In the genomic region with DNA sequence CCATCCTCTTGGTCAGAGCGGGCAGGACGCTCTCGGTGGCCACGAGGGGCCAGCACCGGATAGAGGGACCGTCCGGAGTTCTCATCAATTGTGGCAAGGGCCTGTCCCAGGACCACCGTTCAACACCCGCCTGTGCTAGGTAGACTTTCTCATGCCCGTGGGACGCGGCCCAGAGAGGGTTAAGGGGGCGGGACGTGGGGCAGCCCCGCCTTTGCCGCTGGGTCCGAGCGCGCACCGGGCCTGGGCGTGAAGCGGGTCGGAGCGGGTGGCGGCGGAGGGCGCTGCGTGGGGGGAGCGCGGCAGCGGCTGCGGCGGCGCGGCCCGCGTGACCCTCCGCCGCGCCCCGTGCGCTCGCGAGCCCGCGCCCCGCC, we compare ENCODE assay signal across 7 mouse cellular contexts. TPM values are rescaled to one million over a fixed set of nuclear protein-coding genes. Genes with fewer than 3 reads are reported as not detected.
DNase-seq lines count a peak whose midpoint lies in the region; ATAC-seq and TF ChIP-seq lines count a peak whose summit lies in the region.

A gene (plus strand): TSS at position 232 of the 371 bp plus-strand sequence.

- H3K4me1 ChIP-seq in intestine, postnatal 0 days (replicated peaks; ENCODE audit: control insufficient read depth, insufficient read depth, low read length) = no peaks in the 10 kb centered on the region
- H3K4me1 ChIP-seq in limb, embryonic 11.5 days (ENCODE audit: control insufficient read depth, insufficient read depth, low read length) = peaks cover 5% of the 10 kb centered on the region; the same call in 1 of the 2 replicates
- 0 out of 2 replicates have a peak, but pooled peaks cover 4% of the 10 kb centered on the region for H3K4me1 ChIP-seq in midbrain, embryonic 11.5 days (ENCODE audit: control insufficient read depth, insufficient read depth, low read length)
- 0 out of 2 replicates have a peak, but pooled peaks cover 6% of the 10 kb centered on the region for H3K4me1 ChIP-seq in stomach, embryonic 14.5 days (ENCODE audit: control insufficient read depth, insufficient read depth, low read length)

- H3K9ac ChIP-seq in intestine, postnatal 0 days (ENCODE audit: low read depth, low read length) = peak within 1 kb of the TSS; percentile 65
- peak within 1 kb of the TSS; percentile 68 for H3K9ac ChIP-seq in limb, embryonic 11.5 days (ENCODE audit: low read length)
- peak within 1 kb of the TSS; percentile 74 for H3K9ac ChIP-seq in midbrain, embryonic 11.5 days (ENCODE audit: low read length)
- peak within 1 kb of the TSS; percentile 47 for H3K9ac ChIP-seq in stomach, embryonic 14.5 days (replicated peaks; ENCODE audit: low read depth, low read length)

- intact Hi-C loops in gastrocnemius, postnatal 36 days (cut with DNase I) = no loop called here

- peak; percentile 49 for ATAC-seq in intestine, postnatal 0 days
- peak; percentile 77; the same call in 1 of the 2 replicates for ATAC-seq in limb, embryonic 11.5 days (ENCODE audit: insufficient number of reproducible peaks, low FRiP score, low TSS enrichment, low read depth)
- ATAC-seq in midbrain, embryonic 11.5 days (ENCODE audit: low FRiP score) = peak; percentile 78
- ATAC-seq in stomach, embryonic 14.5 days (ENCODE audit: insufficient number of reproducible peaks, insufficient read depth, low FRiP score, low read depth) = peak; percentile 80

- no peaks in the 10 kb centered on the region for H3K27me3 ChIP-seq in intestine, postnatal 0 days (replicated peaks; ENCODE audit: control insufficient read depth, insufficient read depth, low read length)
- H3K27me3 ChIP-seq in limb, embryonic 11.5 days (ENCODE audit: control insufficient read depth, insufficient read depth, low read length) = peaks cover 7% of the 10 kb centered on the region; the same call in 1 of the 2 replicates
- H3K27me3 ChIP-seq in midbrain, embryonic 11.5 days (ENCODE audit: control insufficient read depth, insufficient read depth, low read length) = peaks cover 15% of the 10 kb centered on the region
- no peaks in the 10 kb centered on the region for H3K27me3 ChIP-seq in stomach, embryonic 14.5 days (ENCODE audit: control insufficient read depth, insufficient read depth, low read length)

- H3K36me3 ChIP-seq in intestine, postnatal 0 days (ENCODE audit: control insufficient read depth, insufficient read depth) = no peaks in the 10 kb centered on the region
- no peaks in the 10 kb centered on the region for H3K36me3 ChIP-seq in limb, embryonic 11.5 days (ENCODE audit: control insufficient read depth, insufficient read depth, low read length)
- H3K36me3 ChIP-seq in midbrain, embryonic 11.5 days (ENCODE audit: control insufficient read depth, insufficient read depth, low read length) = no peaks in the 10 kb centered on the region
- no peaks in the 10 kb centered on the region for H3K36me3 ChIP-seq in stomach, embryonic 14.5 days (ENCODE audit: control insufficient read depth, insufficient read depth, low read length)

- under 1% methylated on average over 41 of the region's 47 CpGs for WGBS in intestine, postnatal 0 days
- 1% methylated on average over 28 of the region's 47 CpGs for WGBS in limb, embryonic 11.5 days
- WGBS in midbrain, embryonic 11.5 days = 2% methylated on average over 27 of the region's 47 CpGs
- under 1% methylated on average over 33 of the region's 47 CpGs for WGBS in stomach, embryonic 14.5 days

- no peaks in the 10 kb centered on the region for H3K9me3 ChIP-seq in intestine, postnatal 0 days (ENCODE audit: control insufficient read depth)
- no peaks in the 10 kb centered on the region for H3K9me3 ChIP-seq in limb, embryonic 11.5 days (ENCODE audit: control insufficient read depth, low read length)
- no peaks in the 10 kb centered on the region for H3K9me3 ChIP-seq in midbrain, embryonic 11.5 days (ENCODE audit: control insufficient read depth, low read length)
- H3K9me3 ChIP-seq in stomach, embryonic 14.5 days (ENCODE audit: control insufficient read depth, low read depth, low read length) = no peaks in the 10 kb centered on the region

- H3K27ac ChIP-seq in intestine, postnatal 0 days (ENCODE audit: low read depth, low read length) = peak within 1 kb of the TSS; percentile 60; the same call in 1 of the 2 replicates
- peak within 1 kb of the TSS; percentile 21; the same call in 1 of the 2 replicates for H3K27ac ChIP-seq in limb, embryonic 11.5 days (replicated peaks; ENCODE audit: low read depth, low read length)
- H3K27ac ChIP-seq in midbrain, embryonic 11.5 days (ENCODE audit: low read depth, low read length) = no peak within 1 kb of the TSS
- peak within 1 kb of the TSS; percentile 52; the same call in 1 of the 2 replicates for H3K27ac ChIP-seq in stomach, embryonic 14.5 days (ENCODE audit: low read length)

- peak; percentile 35 for TF ChIP-seq CTCF in intestine, postnatal 0 days (IDR thresholded peaks at IDR 0.05; ENCODE audit: low read depth)

- H3K4me3 ChIP-seq in intestine, postnatal 0 days (ENCODE audit: low read depth, low read length) = peak within 1 kb of the TSS; percentile 67
- peak within 1 kb of the TSS; percentile 71 for H3K4me3 ChIP-seq in limb, embryonic 11.5 days (ENCODE audit: low read depth, low read length)
- peak within 1 kb of the TSS; percentile 70 for H3K4me3 ChIP-seq in midbrain, embryonic 11.5 days (ENCODE audit: low read depth, low read length)
- peak within 1 kb of the TSS; percentile 66 for H3K4me3 ChIP-seq in stomach, embryonic 14.5 days (ENCODE audit: low read depth, low read length)

- peak within 1 kb of the TSS; percentile 91 for H3K4me2 ChIP-seq in intestine, postnatal 0 days (replicated peaks; ENCODE audit: low read depth)
- H3K4me2 ChIP-seq in limb, embryonic 11.5 days (ENCODE audit: low read depth, severe bottlenecking) = peak within 1 kb of the TSS; percentile 95
- peak within 1 kb of the TSS; percentile 90 for H3K4me2 ChIP-seq in midbrain, embryonic 11.5 days
- peak within 1 kb of the TSS; percentile 81 for H3K4me2 ChIP-seq in stomach, embryonic 14.5 days (replicated peaks; ENCODE audit: low read depth, low read length)

- DNase-seq in adrenal gland, postnatal 10 days = peak; percentile 86
- DNase-seq in embryo, embryonic 11 days = peak; percentile 81
- peak; percentile 45 to 50 for DNase-seq in gastrocnemius, postnatal 36 days
- peak; percentile 79 for DNase-seq in limb, embryonic 11.5 days (ENCODE audit: low spot score)
- peak; percentile 94 for DNase-seq in midbrain, embryonic 11.5 days (ENCODE audit: low spot score, missing footprints)

RNA-seq across cellular contexts. Expression of the gene that starts here (rescaled TPM):
- total RNA-seq in adrenal gland, postnatal 10 days (2021) = 10 to 100 TPM; 36.3 to 49.0 TPM
- total RNA-seq in gastrocnemius, postnatal 36 days (2021) = 1 to 10 TPM; 1.2 to 1.3 TPM
- 5.5 and 6.2 TPM in 2 replicates for polyA plus RNA-seq in intestine, postnatal 0 days (2015; fragmentation: Nextera tagmentation; extraction: Ambion mirVana)
- 2.0 and 2.1 TPM in 2 replicates for polyA plus RNA-seq in limb, embryonic 11.5 days (2014; fragmentation: Nextera tagmentation; extraction: Ambion mirVana)
- polyA plus RNA-seq in midbrain, embryonic 11.5 days (2014; fragmentation: Nextera tagmentation; extraction: Ambion mirVana) = 1.3 and 1.5 TPM in 2 replicates
- polyA plus RNA-seq in stomach, embryonic 14.5 days (2014; fragmentation: Nextera tagmentation; extraction: Ambion mirVana) = 3.1 and 3.2 TPM in 2 replicates

Comparison
In these comparisons a context has a peak if more than half of its experiments do, and no peak if none do; other contexts are left out.
1. RNA of the gene that starts here (total RNA-seq): 36.3 to 49.0 TPM in adrenal gland, postnatal 10 days; 1.2 to 1.3 TPM in gastrocnemius, postnatal 36 days; every median in the first group is over 10 times any median in the second.
2. Peak in every context shown above with its lines, with median percentiles within 50 percentile points of each other: DNase-seq, ATAC-seq, H3K4me2 ChIP-seq, H3K4me3 ChIP-seq and H3K9ac ChIP-seq.